Mouse (Mus musculus): ENCODE data around the gene Olfr976. TPM values are rescaled to one million over a fixed set of nuclear protein-coding genes. Genes with fewer than 3 reads are reported as not detected.
"Not testable (repeated sequence)": the region's sequence is repeated elsewhere in the genome, so short reads cannot be mapped to it uniquely, and the experiment has no call there.

The Olfr976 gene
- polyA plus RNA-seq (2016; fragmentation: Nextera tagmentation; extraction: Ambion mirVana): not detected in 2 replicates

DNA sequence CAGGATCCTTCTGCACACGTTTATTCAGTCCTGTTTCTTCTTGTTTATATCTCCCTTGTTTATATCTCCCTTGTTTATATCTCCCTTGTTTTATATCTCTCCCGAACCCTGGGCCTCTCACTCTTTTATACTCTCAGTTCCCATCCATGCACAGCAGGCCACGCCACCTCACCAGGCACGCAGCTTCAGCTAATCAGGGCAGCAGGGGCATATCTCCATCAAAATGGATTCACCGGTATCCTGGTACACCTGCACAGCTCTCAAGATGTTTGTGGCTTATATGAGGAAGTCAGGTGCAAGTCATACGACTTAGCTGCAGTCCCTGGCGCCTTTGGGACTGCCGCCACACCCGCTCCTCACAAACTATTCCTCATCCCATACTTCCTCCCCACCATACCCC, at the start of gene Olfr976:
TSS of gene Olfr976 (minus strand) at position 101 of the 400 bp plus-strand sequence.
- H3K4me2 ChIP-seq (replicated peaks); H3K36me3 ChIP-seq; H3K4me3 ChIP-seq; H3K9ac ChIP-seq; H3K27ac ChIP-seq; H3K27me3 ChIP-seq (replicated peaks); H3K4me1 ChIP-seq; H3K9me3 ChIP-seq; ATAC-seq (ENCODE audit: low FRiP score, low read depth): not testable (repeated sequence)
- WGBS: 86% methylated on average over 8 of the region's 9 CpGs

DNA sequence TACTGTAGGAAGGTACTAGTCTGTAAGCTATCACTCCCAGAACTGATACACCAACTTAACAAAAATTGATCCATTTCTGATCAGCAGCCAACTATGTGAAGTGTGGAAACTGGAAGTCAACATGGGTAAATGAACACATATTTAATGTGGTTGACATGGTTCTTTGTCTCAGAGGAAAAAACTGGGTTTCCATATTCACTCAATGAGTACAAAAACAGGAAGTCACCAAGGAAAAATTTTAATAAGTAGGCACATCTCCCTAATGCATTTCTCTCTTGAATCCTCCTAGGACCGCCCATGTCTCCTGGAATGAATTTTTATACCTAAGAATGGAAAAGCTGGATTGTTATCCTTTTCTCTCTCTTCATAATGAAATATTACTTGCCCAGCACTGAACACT, 48.5 kb upstream of the Olfr976 start, which contains the start of gene Olfr980:
TSS of gene Olfr980 (minus strand) at position 101 of the 400 bp plus-strand sequence.
- Histone ChIP-seq H3K27ac (no peak within 1 kb of the TSS), H3K36me3 (no peaks in the 10 kb centered on the region), H3K27me3 (replicated peaks) (no peaks in the 10 kb centered on the region), H3K9ac (no peak within 1 kb of the TSS), H3K4me1 (no peaks in the 10 kb centered on the region), H3K4me3 (no peak within 1 kb of the TSS), H3K9me3 (no peaks in the 10 kb centered on the region), H3K4me2 (replicated peaks) (no peak within 1 kb of the TSS)
- 90% methylated on average over 1 of the region's 1 CpGs for WGBS
- ATAC-seq (ENCODE audit: low FRiP score, low read depth): no peak

DNA sequence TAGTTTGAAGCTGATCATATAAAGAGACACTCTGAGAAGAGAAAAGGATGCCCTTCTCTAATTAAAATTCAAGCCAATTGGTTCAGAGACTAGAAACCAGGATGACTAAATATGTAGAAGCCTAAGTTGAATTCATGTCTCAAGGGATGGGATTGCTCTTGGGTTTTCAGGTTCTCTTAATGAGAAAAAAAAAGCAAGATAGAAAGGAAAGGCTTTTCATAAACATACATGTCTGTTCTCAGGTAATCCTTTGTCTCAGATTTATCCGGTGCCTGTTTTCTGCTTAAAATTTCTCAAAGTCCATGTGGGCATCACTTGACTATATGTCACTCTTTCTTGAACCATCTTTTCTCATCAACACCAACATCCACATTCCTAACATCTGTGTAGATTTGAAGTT, 42.4 kb upstream of the Olfr976 start, which contains the start of gene Olfr979:
TSS of gene Olfr979 (minus strand) at position 101 of the 400 bp plus-strand sequence.
- Histone ChIP-seq H3K36me3 (no peaks in the 10 kb centered on the region), H3K9me3 (no peaks in the 10 kb centered on the region), H3K4me1 (no peaks in the 10 kb centered on the region), H3K4me2 (replicated peaks) (no peak within 1 kb of the TSS), H3K9ac (no peak within 1 kb of the TSS), H3K27ac (no peak within 1 kb of the TSS), H3K27me3 (replicated peaks) (no peaks in the 10 kb centered on the region), H3K4me3 (no peak within 1 kb of the TSS)
- WGBS: 98% methylated on average over 1 of the region's 1 CpGs
- ATAC-seq (ENCODE audit: low FRiP score, low read depth): no peak

DNA sequence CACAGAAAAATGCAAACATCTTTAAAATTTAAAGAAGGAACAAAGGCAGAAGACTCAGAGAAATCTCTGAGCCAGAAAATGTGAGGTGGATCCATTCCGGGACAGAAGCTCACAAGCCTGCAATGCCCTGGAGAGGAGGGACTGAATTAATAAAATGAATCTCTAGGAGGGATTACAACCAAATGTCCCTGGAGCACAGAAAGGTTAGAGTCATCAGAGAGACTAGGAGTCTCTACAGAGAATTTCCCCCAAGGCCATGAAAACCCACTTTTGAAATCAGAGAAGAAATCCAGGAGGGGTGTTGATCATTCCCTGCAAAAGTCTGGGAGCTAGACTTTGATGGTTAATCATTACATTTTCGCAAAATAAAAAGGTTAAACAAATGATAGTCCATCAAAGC, 30.9 kb upstream of the Olfr976 start, which contains the start of gene Olfr978:
TSS of gene Olfr978 (plus strand) at position 301 of the 400 bp plus-strand sequence.
- Histone ChIP-seq H3K4me3 (no peak within 1 kb of the TSS), H3K36me3 (no peaks in the 10 kb centered on the region), H3K4me1 (no peaks in the 10 kb centered on the region), H3K9ac (no peak within 1 kb of the TSS), H3K4me2 (replicated peaks) (no peak within 1 kb of the TSS), H3K27me3 (replicated peaks) (no peaks in the 10 kb centered on the region), H3K9me3 (no peaks in the 10 kb centered on the region), H3K27ac (no peak within 1 kb of the TSS)
- no peak for ATAC-seq (ENCODE audit: low FRiP score, low read depth)
- WGBS: 91% methylated on average over 2 of the region's 2 CpGs

DNA sequence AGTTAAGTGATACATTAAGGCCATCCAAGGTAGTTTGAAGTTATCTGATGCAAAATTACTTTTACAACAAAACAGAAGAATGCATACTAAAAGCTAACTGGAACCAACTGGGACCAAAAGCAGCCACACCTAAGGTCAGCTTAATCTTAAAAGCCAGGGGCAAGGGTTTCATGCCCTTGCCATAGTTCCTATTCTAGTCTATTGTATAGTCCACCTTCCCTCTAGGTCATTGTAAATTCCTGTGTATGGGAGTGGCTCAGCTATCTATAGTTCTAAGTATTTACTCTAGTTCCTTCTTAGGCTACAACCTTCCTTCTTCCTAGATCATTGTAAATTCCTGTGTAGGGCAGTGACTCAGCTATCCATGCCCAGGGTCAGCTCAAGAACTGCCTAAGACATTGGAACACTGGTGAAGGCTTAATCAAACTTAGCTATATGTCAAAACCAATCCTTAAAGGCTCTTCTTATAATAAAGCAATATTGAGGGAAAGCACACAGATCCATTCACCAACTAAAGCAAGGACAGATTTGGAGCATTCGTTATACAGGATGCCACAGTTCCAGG, 15.7 kb upstream of the Olfr976 start:
- not testable (repeated sequence) for H3K4me2 ChIP-seq (replicated peaks); H3K9me3 ChIP-seq; H3K36me3 ChIP-seq; H3K4me1 ChIP-seq; H3K27ac ChIP-seq; H3K9ac ChIP-seq; H3K27me3 ChIP-seq (replicated peaks); ATAC-seq (ENCODE audit: low FRiP score, low read depth); H3K4me3 ChIP-seq
- WGBS: 87% methylated on average over 1 of the region's 1 CpGs

DNA sequence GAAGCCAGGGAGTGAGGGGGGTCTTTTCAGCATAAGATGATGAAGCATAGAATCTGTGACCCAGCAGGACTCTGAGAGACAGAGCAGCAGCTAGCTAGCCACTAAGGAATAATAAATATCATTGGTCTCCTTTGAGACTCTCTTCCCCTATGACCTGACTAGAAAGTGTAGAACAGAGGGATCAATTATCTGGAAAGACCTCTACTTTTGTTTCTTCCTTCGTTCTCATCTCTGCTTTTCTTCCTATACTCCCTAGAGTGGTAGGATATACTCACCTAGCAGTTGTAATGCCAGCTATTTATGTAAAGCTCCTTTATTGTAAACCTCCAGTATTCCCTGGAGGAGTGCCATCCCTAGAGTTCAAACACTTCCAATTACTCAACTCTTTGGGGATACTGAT, 9.0 kb downstream of the Olfr976 start, which contains the start of gene Olfr975:
TSS of gene Olfr975 (minus strand) at position 101 of the 400 bp plus-strand sequence.
- Histone ChIP-seq H3K4me2 (replicated peaks) (no peak within 1 kb of the TSS), H3K27me3 (replicated peaks) (no peaks in the 10 kb centered on the region), H3K4me3 (no peak within 1 kb of the TSS), H3K36me3 (no peaks in the 10 kb centered on the region), H3K27ac (no peak within 1 kb of the TSS), H3K9ac (no peak within 1 kb of the TSS), H3K4me1 (no peaks in the 10 kb centered on the region), H3K9me3 (no peaks in the 10 kb centered on the region)
- no peak for ATAC-seq (ENCODE audit: low FRiP score, low read depth)
- WGBS: 62% methylated on average over 1 of the region's 1 CpGs

DNA sequence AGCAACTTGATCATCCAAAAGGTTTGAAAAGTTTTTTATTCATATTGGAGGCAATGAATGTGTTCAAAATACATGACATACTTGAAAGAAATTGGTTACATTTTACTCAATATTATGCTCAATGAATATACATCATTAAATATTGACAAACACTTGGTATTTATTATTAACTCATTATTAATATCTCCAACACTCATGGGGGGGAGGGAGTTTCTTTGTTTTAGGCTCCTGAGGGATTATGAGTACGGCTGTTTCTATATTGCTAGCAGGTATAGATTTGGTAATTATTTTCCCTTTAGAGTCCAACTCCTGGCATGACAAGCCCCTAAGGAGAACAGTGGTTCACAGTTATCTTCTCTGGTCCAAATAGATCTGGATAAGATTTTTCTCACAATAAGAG, 23.7 kb downstream of the Olfr976 start, which contains the start of gene Olfr974:
TSS of gene Olfr974 (plus strand) at position 301 of the 400 bp plus-strand sequence.
- WGBS: 97% methylated on average over 1 of the region's 1 CpGs
- no peaks in the 10 kb centered on the region for H3K27me3 ChIP-seq (replicated peaks)
- no peak within 1 kb of the TSS for H3K9ac ChIP-seq
- no peak within 1 kb of the TSS for H3K4me3 ChIP-seq
- no peaks in the 10 kb centered on the region for H3K36me3 ChIP-seq
- ATAC-seq (ENCODE audit: low FRiP score, low read depth): no peak
- H3K4me2 ChIP-seq (replicated peaks): no peak within 1 kb of the TSS
- H3K4me1 ChIP-seq: no peaks in the 10 kb centered on the region
- no peak within 1 kb of the TSS for H3K27ac ChIP-seq
- H3K9me3 ChIP-seq: no peaks in the 10 kb centered on the region

DNA sequence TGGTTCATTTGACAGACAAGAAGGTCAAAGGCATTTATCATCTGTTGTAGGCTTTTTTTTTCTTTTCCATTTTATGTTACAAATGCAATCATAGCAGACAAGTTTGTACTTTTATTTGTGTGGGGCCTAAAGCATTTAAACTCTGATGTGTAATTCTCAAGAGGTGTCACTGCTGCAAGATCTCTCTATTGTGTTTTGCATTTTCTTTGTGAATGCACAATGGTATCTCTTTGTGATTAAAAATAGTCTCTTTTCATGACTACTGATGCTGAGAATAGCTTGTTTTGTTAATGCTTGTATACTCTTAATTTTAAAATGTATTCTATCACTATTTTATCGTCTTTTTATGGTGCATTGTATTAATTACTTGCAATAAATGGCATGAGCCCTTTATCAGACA, 32.1 kb downstream of the Olfr976 start:
- H3K9me3 ChIP-seq; H3K27ac ChIP-seq; H3K4me1 ChIP-seq; H3K27me3 ChIP-seq (replicated peaks); H3K4me2 ChIP-seq (replicated peaks); H3K4me3 ChIP-seq; H3K9ac ChIP-seq; H3K36me3 ChIP-seq; ATAC-seq (ENCODE audit: low FRiP score, low read depth): not testable (repeated sequence)
- 54% methylated on average over 1 of the region's 1 CpGs for WGBS

DNA sequence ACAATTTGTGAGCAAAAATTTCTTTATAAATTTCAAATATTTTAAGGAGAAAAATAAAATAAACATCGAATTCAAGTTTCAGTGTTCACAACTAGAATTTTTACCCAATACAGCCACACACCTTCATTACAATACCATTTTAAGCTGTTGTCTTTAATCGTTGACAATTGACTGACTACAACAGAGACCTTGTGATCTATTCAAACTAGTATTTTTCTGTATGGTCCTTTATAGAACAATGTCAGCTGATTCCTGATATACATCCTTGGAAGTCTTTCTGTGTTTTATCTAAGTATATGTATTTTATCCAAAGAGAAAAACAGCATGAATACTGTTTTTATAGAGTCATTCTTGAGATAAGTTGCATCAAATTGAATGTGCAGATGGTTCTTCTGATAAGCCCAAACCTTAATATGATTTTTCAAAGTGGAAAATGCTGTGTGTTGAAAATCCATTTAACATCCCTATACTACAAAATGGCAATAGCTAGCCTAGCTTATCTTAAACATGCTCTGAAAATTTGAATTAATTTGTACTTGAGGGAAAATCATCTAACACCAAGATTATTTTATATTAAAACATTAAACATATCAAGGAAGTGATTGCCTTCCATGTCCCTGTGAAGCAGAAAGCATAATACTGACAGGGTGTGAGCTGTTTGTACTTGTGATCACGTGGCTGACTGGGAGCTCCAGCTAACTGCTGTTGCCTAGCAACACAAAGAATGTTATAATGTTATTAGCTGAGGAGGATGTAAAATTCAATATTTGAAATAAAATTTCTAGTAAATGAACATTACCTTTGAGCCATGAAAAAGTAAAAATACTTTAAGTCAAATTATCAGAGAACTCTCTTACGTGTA, 32.7 kb downstream of the Olfr976 start:
- not testable (repeated sequence) for H3K4me1 ChIP-seq; H3K9me3 ChIP-seq; H3K9ac ChIP-seq; ATAC-seq (ENCODE audit: low FRiP score, low read depth); H3K4me3 ChIP-seq; H3K27me3 ChIP-seq (replicated peaks); H3K4me2 ChIP-seq (replicated peaks); H3K36me3 ChIP-seq; H3K27ac ChIP-seq
- no CpG with 5 or more reads among the region's 4 CpGs for WGBS

DNA sequence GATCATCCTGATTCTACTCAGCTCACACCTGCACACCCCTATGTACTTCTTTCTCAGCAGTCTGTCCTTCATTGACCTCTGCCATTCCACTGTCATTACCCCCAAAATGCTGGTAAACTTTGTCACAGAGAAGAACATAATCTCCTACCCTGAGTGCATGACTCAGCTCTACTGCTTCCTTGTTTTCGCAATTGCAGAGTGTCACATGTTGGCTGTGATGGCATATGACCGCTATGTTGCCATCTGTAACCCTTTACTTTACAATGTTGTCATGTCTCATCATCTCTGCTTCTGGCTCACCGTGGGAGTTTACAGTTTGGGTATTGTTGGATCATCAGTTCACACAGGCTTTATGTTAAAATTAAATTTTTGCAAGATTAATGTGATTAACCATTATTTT, 51.0 kb downstream of the Olfr976 start:
- H3K9ac ChIP-seq: no peak overlapping the region
- no peaks in the 10 kb centered on the region for H3K27me3 ChIP-seq (replicated peaks)
- H3K9me3 ChIP-seq: no peaks in the 10 kb centered on the region
- H3K4me2 ChIP-seq (replicated peaks): no peak overlapping the region
- H3K27ac ChIP-seq: no peak overlapping the region
- no peaks in the 10 kb centered on the region for H3K4me1 ChIP-seq
- H3K36me3 ChIP-seq: no peaks in the 10 kb centered on the region
- WGBS: 91% methylated on average over 3 of the region's 3 CpGs
- no peak for ATAC-seq (ENCODE audit: low FRiP score, low read depth)
- no peak overlapping the region for H3K4me3 ChIP-seq

DNA sequence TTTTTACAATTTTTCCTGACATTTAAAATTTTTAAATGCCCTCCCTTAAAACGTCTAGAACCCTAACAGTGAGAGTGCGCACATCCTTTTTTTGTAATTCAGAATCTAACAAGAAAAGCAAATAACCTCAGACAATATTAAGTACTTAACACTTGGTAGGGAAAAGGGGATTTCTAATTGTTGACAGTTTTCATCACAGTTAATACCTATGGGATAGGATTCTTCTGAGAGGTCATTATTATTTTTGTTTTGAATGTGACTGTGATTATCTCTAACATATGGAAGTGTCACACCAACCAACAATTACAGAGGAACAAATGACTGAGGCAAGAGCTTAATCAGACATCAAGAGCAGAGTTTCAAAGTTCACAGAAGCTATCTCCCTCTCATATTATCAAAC, 53.9 kb downstream of the Olfr976 start, which contains the start of gene Olfr229:
TSS of gene Olfr229 (plus strand) at position 301 of the 400 bp plus-strand sequence.
- H3K4me1 ChIP-seq: no peaks in the 10 kb centered on the region
- H3K36me3 ChIP-seq: no peaks in the 10 kb centered on the region
- no peaks in the 10 kb centered on the region for H3K27me3 ChIP-seq (replicated peaks)
- no peak within 1 kb of the TSS for H3K27ac ChIP-seq
- WGBS: 76% methylated on average over 2 of the region's 2 CpGs
- H3K4me3 ChIP-seq: no peak within 1 kb of the TSS
- H3K4me2 ChIP-seq (replicated peaks): no peak within 1 kb of the TSS
- no peaks in the 10 kb centered on the region for H3K9me3 ChIP-seq
- no peak for ATAC-seq (ENCODE audit: low FRiP score, low read depth)
- no peak within 1 kb of the TSS for H3K9ac ChIP-seq

DNA sequence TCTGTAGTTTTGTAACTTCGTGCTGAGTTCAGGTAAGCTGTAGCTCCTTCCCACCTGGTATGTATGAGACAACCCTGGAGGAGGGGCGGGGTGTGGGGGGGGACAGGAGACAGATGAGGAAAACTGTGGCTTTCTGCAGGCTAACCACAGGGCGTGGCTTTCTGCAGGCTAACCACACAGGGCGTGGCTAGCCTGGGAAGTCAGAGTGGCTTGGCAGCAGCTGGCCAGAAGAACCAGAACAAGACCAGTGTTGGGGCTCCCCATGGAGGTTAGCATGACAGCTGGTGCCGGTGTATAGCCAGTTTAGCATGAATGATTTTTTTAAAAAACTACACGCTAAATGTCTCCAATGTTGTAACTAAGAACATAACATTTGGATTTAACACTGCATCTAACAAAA, 55.8 kb downstream of the Olfr976 start:
- 82% methylated on average over 6 of the region's 6 CpGs for WGBS
- H3K4me2 ChIP-seq (replicated peaks): no peak overlapping the region
- H3K27me3 ChIP-seq (replicated peaks): no peaks in the 10 kb centered on the region

More for the DNA sequence above, 55.8 kb downstream of the Olfr976 start:
- H3K9ac ChIP-seq: no peak overlapping the region
- no peaks in the 10 kb centered on the region for H3K36me3 ChIP-seq
- no peaks in the 10 kb centered on the region for H3K4me1 ChIP-seq
- H3K9me3 ChIP-seq: no peaks in the 10 kb centered on the region
- no peak for ATAC-seq (ENCODE audit: low FRiP score, low read depth)
- H3K4me3 ChIP-seq: no peak overlapping the region
- no peak overlapping the region for H3K27ac ChIP-seq

Measured in neural tube, embryonic 12.5 days (tissue).